Mouse (Mus musculus): ENCODE results near the gene Gpam. TPM values are rescaled to one million over a fixed set of nuclear protein-coding genes. Genes with fewer than 3 reads are reported as not detected.
A peak's percentile ranks its signal among the peaks of the same experiment; 100 is the strongest.

Gpam gene
- total RNA-seq, 2 experiments from 2014 or later = 7.7 to 9.0 TPM

DNA sequence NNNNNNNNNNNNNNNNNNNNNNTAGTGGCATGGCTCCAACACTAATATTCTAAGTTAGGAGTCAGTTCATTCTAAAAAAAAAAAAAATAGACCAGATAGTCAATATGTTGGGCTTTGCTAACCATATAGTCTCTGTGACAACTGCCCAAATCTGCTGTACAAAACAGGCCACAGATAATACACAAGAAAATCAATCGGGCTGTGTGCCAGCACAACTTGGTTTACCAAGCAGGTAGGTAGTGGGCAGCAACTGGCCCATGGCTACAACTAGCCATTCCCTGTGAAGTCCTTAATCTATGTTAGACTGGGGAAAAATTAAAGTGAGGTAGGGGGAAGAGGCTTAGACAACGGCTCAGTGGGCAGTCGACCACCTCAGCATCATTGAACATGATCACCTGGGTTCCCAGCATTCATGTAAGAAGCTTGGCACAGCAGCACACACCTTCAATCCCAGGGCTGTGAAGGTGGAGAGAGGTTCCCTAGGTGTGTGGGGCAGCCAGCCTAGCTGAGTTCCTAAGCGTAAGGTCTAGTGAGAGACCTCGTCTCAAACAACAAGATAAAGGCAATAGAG is 12.1 kb downstream of the Gpam start:
- no peak for ATAC-seq (replicated peaks; ENCODE audit: poor library complexity, severe bottlenecking)

DNA sequence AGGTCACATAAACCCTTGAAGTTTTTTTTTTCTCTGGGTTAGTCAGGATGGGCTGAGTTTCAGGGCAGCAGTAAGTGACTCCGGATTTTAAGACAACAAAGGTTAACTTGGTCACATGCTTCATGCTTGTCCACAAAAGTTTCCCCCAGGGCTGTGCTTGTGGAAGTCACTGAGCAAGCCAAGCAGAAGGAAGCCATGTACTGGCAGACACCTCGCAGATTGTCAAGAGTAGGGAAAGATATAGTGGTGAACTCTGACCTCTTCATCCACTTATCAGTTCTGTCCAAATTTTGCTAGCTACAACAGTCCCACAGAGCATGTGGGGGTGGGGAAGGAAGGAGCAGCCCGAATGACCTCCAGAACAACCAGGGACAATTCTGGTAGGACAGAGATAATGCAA is 19.1 kb downstream of the Gpam start:
- no peak for ATAC-seq (replicated peaks; ENCODE audit: poor library complexity, severe bottlenecking)

DNA sequence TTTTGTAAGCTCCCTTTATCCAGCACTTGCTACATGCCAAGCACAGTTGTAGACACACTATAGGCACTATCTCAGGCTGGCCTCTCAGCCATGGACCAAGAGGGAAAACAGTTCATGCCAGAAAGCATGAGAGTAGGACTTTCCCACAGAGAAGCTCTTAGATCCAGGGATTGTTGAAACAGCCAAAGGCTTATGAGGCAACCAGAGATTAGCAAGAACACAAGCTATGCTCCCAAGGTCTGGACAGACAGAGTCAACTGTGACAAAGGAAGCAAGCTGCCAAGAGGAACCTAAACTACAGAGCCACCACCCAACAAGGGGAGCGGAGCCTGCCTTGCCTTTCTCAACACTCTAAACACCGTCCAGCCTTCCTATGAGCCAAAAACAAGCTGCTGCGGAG is 21.1 kb downstream of the Gpam start:
- ATAC-seq (replicated peaks; ENCODE audit: poor library complexity, severe bottlenecking) = no peak

DNA sequence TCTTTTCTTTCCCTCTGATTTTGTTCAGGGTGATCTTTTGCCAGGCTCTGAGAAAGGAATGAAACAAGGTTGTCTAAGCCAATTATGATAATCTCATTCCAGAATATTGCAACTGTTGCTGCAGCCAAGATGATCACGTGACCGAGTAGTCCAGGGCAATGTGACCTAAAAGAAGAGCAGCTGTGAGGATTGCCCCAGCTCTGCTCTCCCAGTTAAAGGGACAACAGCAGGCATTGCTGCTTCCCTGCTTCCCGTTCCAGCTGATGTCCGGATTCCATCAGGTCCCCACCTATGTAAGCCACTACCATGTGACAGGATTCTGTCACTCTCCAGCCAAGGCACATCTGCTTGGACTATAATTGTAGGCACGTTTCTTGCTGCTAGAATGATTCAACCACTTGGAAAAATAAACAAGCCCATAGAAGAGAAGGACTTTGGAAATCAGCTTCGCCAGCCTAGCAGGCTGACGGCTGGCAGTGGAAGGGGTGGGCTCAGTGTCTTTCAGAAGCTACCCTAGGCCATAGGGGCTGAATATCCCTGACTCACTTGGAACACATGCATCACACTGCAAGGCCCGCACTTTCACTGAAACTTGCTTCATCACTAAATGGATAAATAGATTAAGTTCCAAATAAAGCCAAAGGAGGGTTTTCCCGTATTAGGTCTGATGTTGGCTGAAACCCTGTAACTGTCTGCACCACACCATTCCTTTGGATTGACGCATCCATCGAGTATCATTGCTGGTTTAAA is 23.8 kb downstream of the Gpam start:
- no peak for ATAC-seq (replicated peaks; ENCODE audit: poor library complexity, severe bottlenecking)

DNA sequence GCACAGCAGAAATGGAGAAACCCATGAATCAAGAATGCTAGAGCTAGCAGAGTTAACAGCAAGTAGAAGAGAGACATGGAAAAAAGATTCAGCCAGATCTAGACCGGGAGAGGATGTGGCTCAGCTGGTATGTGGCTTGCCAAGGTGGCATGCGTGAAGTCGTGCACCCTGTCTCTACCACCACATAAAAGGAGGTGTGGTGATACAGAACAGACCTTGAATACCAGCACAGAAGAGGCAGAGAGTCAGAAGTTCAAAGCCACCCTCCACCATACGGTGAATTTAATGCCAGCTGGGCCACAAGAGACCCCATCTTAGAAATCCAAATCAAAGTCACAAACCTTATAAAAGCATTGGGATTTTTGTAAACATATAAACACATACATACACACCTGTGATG is 25.4 kb downstream of the Gpam start:
- ATAC-seq (replicated peaks; ENCODE audit: poor library complexity, severe bottlenecking) = no peak

DNA sequence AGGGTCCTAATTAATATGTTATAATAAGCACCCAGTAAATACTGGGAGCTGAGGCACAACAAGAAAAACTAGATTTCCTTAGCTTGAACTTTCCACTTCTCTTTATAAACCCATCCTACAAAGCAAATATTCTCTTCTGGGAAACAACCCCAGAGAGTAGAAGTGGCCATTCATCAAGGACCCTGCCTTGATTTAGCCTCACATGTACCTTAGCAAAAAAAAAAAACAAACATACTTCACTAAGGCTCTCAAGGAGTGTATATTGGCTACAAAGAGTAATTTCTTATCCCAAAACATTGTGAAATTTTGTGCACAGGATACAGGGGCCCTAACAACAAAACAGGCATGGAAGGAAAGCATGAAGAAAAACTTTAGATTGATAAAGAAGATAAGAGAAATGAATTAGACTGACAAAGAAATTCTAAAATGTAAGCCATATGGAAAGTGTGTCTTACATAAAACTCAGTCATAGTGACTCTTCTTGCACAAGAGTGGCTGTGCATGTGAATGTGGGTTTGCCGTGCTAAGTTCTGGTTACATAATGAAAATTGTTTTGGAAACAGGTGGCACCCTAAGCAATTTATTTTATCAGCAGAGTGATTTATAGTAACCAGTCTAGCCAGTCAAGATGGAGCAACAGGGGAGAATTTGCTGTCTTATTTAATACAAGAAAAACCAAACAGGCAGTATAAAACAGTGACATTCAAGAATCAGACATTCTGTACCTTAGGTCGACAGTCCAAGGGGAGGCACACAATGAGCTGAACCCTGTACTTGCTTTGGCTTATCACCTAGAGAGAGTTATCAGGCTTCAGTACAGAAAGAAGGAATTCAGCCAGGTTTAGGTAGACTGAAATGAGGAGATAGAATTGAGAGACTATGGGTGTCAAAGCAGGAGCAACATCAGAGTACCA is 26.6 kb downstream of the Gpam start:
- ATAC-seq (replicated peaks; ENCODE audit: poor library complexity, severe bottlenecking) = 0 out of 2 replicates have a peak, but pooled peaks have one; percentile 14

DNA sequence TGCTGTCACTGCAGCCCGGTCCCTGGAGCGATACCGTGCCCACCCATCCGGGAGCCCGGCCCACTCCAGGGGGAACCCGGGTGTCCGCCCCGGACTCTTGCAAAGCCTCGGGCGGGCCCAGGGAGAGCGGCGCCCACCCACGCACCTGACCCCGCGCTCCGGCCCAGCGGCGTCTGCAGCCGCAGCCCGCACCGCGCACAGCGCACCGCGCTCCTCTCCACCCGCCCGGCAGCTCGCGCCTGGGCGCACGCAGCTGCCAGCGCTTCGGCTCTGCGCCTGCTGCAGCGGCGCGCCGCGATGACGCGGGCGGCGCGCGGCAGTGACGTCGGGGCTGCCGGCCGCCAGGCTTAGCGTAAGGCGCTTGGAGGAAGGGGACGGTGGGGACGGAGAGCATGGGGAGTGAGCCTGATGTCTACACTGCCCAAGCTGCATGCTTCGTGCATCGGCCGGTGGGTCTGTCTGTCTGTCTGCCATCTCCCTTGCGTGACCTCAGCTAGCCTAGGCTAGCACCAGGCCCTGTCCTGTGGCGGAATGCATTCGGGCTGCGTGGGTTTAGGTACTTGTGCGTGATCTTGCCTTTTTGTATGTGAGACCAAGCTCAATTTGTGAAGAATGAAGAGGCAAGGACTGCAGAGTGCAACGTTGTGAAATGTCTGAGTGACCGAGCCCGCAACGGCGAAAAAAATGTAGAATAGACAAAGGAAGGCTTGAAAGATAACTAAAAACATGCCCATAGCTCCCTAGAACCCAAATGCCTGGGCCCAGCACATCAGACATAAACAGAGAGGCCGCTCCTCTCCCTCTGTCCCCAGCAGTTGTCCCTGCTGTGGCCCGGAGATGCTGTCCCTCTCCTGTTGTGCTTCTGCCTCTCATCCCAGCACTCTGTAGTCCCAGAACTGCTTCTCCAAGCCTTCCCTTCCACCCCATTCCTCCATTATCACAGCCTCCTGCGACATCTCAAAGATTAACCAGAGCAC is 27.6 kb downstream of the Gpam start:
- ATAC-seq (replicated peaks; ENCODE audit: poor library complexity, severe bottlenecking) = peak; percentile 91

DNA sequence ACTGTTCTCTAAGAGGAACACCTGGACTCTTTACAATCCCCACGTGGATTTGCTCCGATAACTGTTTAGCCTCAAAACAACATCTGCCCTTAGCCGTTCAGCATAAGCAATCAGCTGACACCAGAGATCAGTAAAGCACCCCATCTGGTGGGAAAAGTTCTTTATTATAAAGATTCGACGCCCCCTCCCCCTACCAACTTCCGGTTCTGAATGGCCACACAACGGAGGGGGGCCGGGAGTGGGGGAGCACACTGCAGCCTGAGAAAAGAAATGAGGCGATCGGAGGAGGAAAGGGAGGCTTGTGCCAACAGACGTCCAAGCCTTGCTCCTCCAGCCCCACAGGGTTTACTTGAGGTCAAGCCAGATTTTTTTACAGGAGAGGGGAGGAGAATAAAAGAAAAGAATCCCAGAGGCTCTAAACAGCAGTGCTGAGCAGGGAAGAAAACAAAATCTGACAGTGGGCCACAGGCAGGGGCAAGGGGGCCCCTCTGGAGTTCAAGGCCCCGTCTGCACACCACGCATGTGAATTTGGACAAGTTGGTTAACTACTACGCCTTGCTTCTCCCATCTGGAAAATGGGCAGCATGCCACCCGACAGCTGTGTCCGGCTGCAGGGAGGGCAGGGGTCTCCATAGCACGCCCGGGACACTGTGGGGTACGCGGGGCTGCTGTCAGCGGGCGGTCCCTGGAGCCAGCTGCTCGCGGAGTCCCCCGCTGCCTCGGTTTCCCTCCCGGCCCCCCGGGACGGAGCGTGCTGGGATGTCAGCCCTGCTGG is 28.4 kb downstream of the Gpam start:
- ATAC-seq (replicated peaks; ENCODE audit: poor library complexity, severe bottlenecking) = peak; percentile 44

DNA sequence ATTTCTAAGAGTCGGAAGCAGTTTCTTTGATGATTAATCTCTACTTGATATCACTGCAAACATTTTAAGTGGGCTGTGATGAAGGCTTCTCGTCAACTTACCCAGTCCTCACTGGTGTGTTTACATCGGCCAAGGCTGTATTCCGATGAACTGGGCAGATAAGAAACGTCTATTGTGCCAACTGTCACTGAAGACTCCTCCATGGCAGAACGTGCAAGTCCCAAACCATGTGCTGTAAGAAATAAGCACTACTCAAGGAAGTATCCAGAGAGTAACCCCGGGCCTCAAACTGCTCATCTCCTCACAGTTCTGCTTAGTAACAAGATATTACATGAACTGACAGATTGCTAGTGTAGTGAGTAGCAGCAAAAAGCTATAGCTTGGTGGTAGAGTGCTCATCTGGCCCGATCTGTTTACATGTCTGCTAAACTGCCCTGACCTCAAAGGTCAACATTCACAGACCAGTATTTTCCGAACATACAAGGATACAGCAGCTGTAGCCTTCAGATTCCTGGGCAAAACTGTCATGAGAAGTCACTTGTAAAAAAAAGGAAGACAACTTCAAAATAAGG is 29.6 kb downstream of the Gpam start:
- ATAC-seq (replicated peaks; ENCODE audit: poor library complexity, severe bottlenecking) = no peak

DNA sequence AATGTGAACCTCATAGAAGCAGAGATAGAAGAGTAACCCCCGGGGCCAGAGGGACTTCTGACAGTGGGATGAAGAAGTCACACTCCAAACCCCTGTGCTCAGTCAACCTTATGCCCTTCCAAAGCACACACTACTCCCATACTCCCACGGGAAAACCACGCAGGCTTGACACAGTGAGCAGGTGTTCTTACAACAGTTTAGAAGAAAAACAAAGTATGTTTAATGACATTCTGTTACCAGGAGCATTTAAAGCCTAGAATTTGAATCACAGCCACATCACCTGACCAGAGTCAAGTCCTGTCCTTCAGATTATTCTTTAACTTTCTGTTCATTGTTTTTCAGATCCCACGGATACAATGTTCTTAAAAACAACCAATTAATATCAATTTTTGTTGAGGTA is 30.4 kb downstream of the Gpam start:
- no peak for ATAC-seq (replicated peaks; ENCODE audit: poor library complexity, severe bottlenecking)

DNA sequence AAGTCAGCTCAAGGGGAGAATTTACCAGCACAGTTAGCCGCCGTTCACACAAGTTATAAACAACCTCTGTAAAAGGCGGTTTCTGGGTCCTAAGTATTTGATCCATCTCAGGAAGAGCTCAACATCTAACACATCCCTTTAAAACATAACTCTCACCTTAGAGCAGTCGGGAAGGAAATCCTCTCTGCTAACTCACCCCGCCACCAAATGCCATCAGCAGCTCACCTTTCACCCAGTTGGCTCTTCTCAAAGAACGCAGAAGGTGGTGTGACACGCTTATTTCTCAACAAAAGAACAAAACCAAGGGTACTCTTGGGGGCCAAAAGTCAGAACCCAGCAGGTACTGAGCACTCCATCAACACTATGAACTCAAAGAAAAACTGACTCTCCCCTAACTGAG is 31.5 kb downstream of the Gpam start:
- ATAC-seq (replicated peaks; ENCODE audit: poor library complexity, severe bottlenecking) = no peak

DNA sequence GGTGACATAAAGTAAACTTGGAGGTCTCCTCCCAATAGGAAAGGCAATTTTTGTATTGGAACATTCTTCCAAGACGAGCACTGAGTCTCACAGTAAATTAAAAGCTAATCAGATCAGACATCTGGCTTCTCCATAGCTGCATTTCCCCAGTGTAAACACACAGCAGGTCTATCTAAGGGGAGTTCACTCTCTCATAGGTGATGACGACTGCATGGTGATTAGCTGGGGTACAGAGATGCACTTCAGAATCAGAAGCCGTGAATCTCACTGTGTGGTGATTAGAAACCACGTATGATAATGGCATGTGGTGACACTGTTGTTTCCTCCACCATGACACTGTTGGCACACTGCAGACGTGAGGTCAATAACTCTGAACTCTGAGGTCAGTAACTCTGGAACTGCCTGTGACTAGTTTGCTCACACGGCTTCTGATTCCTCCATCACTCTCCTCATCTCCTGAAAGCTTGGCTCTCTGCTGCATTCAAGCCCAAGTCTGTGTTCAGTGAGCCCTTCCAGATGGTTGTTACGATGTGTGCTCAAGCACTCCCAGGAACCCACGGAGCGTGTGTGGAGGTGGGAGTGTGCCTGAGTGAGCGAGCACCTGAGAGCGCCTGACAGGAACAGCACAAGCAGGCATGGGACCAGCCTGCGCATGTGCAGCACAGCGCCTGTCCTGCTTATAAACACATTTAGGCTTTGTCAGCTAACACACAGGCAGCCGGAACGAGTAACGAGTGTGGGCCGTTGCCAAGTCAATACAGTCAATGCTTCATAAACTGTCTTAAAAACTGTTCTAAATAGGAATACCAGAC is 35.2 kb downstream of the Gpam start:
- no peak for ATAC-seq (replicated peaks; ENCODE audit: poor library complexity, severe bottlenecking)

DNA sequence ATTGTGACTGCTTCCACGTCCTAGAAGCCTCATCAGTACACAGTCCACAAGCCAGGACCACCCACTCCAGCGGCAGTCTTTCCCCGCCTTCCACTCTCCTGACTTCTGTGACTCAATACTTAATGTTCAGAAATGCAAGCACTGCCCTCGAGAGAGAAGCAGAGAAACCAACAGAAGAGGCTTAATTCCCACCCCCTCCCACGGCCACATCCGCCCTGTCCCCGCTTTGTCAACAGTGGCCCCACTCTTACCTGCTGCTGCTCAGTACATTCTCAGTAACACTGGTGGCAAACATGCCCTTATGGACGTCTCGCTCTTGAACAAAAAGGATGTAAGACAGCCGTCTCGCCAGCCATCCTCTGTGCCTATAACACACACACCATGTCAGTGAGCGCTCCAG is 36.2 kb downstream of the Gpam start:
- ATAC-seq (replicated peaks; ENCODE audit: poor library complexity, severe bottlenecking) = no peak

DNA sequence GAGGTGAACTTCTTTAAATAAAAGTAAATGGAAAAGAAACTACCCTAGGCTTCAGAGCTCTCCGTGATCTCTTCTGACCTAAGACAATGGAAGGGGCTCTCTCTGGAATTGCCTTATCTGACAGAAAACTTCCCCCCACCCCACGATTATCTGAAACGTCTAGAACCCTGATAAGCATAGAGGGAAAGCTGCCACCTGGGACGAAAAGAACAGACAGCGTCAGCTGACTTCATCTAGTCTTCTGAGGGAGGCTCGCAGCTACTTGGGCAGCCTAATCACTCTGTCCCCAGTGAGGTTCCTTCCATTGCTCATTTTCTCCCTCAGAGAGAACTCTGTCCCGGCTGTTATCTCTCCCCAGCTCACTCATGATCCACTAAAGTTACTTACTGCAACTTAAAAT is 36.9 kb downstream of the Gpam start:
- ATAC-seq (replicated peaks; ENCODE audit: poor library complexity, severe bottlenecking) = no peak

DNA sequence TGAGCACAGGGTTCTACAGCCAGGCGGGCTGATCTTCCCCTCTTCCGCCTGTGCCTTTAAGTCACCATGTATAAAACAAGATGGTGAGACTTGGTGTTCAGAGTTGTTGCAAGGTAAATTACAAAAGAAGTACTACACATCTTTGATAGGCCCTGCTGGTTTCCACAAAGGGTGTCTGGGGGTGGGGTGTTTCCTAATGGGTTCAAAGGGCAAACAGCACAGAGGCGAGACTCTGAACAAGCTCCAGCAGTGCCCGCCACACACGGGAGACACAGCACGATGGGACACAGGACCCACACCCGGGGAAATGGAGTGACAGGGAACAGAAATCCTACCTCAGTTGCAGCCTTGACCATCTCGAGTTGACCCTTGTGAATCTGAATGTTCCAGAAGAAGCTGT is 39.3 kb downstream of the Gpam start:
- no peak for ATAC-seq (replicated peaks; ENCODE audit: poor library complexity, severe bottlenecking)

DNA sequence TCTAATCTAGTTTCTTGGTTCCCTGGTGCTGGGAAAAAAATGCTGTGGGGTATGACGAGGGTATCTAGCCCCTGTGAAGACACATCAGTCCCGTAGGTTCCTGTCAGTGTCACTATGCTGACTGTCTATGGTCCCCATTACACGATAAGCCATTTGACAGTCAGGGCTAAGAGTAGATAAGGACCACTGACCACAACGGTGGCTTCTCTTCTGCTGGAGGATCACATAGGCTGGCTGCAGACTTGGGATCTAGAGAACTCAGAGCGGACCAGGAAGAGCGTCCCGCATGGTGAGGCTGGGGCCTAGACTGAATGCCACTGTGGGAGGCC is 41.2 kb downstream of the Gpam start:
- no peak for ATAC-seq (replicated peaks; ENCODE audit: poor library complexity, severe bottlenecking)

DNA sequence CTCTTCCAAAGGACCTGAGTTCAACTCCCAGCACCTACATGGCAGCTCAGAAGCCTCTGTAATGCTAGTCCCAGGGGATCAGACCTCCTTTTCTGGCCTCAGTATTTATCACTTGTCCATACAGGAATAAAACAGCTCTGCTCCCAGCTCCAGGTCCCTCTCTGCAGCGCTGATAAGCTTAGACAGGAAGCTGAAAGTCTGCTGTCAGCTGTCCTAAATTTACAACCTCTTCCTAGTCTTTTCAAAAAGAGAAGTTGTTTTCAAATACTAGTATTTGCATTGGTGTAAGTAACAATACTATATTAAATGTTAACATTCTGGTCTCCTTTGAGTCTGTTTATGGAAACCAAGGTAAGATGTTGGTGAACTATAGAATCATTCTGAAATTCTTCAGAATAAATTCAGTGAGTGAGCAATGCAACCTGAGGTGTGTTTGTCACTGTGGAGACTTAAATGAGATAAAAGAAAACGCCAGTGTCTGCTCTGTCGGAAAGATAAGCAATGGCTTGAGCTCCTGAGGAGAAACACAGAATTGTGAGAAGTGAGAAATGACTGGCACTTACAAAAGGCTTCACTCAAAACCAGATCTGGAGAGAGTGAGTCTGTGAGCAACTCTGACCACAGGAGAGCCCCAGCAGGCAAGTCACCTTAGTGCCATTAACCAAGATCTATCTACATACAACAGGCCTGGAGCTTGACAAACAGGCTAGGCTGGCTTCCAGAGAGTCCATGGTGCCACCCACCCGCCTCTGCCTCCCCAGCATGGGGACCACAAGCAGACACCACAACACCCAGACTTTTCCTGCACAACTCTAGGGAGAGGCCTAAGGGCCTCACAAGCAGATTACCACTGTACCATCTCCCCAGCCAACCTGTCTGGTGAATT is 41.8 kb downstream of the Gpam start:
- ATAC-seq (replicated peaks; ENCODE audit: poor library complexity, severe bottlenecking) = no peak
